28 mouse cellular contexts compared by ENCODE assay signal in genomic region chr15:80996090-80996835, GRCm38 (mm10). TPM values are rescaled to one million over a fixed set of nuclear protein-coding genes. Genes with fewer than 3 reads are reported as not detected.
A peak's percentile ranks its signal among the peaks of the same experiment; 100 is the strongest.
DNase-seq lines count a peak whose midpoint lies in the region; ATAC-seq and TF ChIP-seq lines count a peak whose summit lies in the region.
"Had no signal": no experiment of that assay in that cellular context is flagged by ENCODE, and none has a peak within 500 bp of the region (broad histone marks: within the 10 kb centered on the region; RNA-seq: fewer than 3 reads in every experiment).

No protein-coding gene starts in this region.

- WGBS in liver, embryonic 12.5 days (ENCODE audit: insufficient replicate concordance): 71% methylated on average over 6 of the region's 6 CpGs
- 82% methylated on average over 6 of the region's 6 CpGs for WGBS in liver, embryonic 11.5 days
- 54% methylated on average over 6 of the region's 6 CpGs for WGBS in lung, embryonic 16.5 days
- 73% methylated on average over 6 of the region's 6 CpGs for WGBS in stomach, embryonic 14.5 days
- 50% methylated on average over 6 of the region's 6 CpGs for WGBS in stomach, postnatal 0 days
- WGBS in hindbrain, embryonic 12.5 days: 87% methylated on average over 6 of the region's 6 CpGs

- TF ChIP-seq CTCF in stomach, postnatal 0 days (IDR thresholded peaks at IDR 0.05; ENCODE audit: low read depth): no peak

- H3K9me3 ChIP-seq in liver, embryonic 12.5 days (replicated peaks): no peaks in the 10 kb centered on the region
- no peaks in the 10 kb centered on the region for H3K9me3 ChIP-seq in liver, embryonic 11.5 days (ENCODE audit: control insufficient read depth, low read length)
- H3K9me3 ChIP-seq in lung, embryonic 16.5 days (ENCODE audit: control insufficient read depth, low read length): no peaks in the 10 kb centered on the region
- no peaks in the 10 kb centered on the region for H3K9me3 ChIP-seq in stomach, embryonic 14.5 days (ENCODE audit: control insufficient read depth, low read depth, low read length)
- no peaks in the 10 kb centered on the region for H3K9me3 ChIP-seq in stomach, postnatal 0 days (ENCODE audit: control insufficient read depth, low read length)
- H3K9me3 ChIP-seq in hindbrain, embryonic 12.5 days (replicated peaks): no peaks in the 10 kb centered on the region
- H3K9me3 ChIP-seq: embryonic facial prominence, embryonic 10.5 days; embryonic facial prominence, embryonic 13.5 days; forebrain, embryonic 12.5 days; forebrain, embryonic 15.5 days; G1E; heart, embryonic 10.5 days; heart, embryonic 13.5 days; hindbrain, embryonic 15.5 days had no signal

- no peaks in the 10 kb centered on the region for H3K36me3 ChIP-seq in liver, embryonic 12.5 days
- no peaks in the 10 kb centered on the region for H3K36me3 ChIP-seq in liver, embryonic 11.5 days (ENCODE audit: control insufficient read depth, insufficient read depth, low read length)
- H3K36me3 ChIP-seq in lung, embryonic 16.5 days (ENCODE audit: control insufficient read depth, insufficient read depth, low read length): no peaks in the 10 kb centered on the region
- H3K36me3 ChIP-seq in stomach, embryonic 14.5 days (ENCODE audit: control insufficient read depth, insufficient read depth, low read length): no peaks in the 10 kb centered on the region
- H3K36me3 ChIP-seq in stomach, postnatal 0 days (ENCODE audit: control insufficient read depth, insufficient read depth, low read length): no peaks in the 10 kb centered on the region
- H3K36me3 ChIP-seq in hindbrain, embryonic 12.5 days: no peaks in the 10 kb centered on the region
- H3K36me3 ChIP-seq: embryonic facial prominence, embryonic 10.5 days; embryonic facial prominence, embryonic 13.5 days; forebrain, embryonic 12.5 days; forebrain, embryonic 15.5 days; heart, embryonic 10.5 days; heart, embryonic 13.5 days; hindbrain, embryonic 15.5 days had no signal

- no peaks in the 10 kb centered on the region for H3K27me3 ChIP-seq in liver, embryonic 12.5 days (replicated peaks)
- H3K27me3 ChIP-seq in liver, embryonic 11.5 days (replicated peaks; ENCODE audit: control insufficient read depth, insufficient read depth, low read length): no peaks in the 10 kb centered on the region
- H3K27me3 ChIP-seq in lung, embryonic 16.5 days (ENCODE audit: control insufficient read depth, insufficient read depth, low read depth, low read length): no peaks in the 10 kb centered on the region
- H3K27me3 ChIP-seq in stomach, embryonic 14.5 days (ENCODE audit: control insufficient read depth, insufficient read depth, low read length): no peaks in the 10 kb centered on the region
- no peaks in the 10 kb centered on the region for H3K27me3 ChIP-seq in stomach, postnatal 0 days (ENCODE audit: control insufficient read depth, insufficient read depth, low read length)
- no peaks in the 10 kb centered on the region for H3K27me3 ChIP-seq in hindbrain, embryonic 12.5 days
- H3K27me3 ChIP-seq: CH12.LX; embryonic facial prominence, embryonic 13.5 days; forebrain, embryonic 12.5 days; forebrain, embryonic 15.5 days; heart, embryonic 13.5 days; hindbrain, embryonic 15.5 days; Patski had no signal

- H3K27ac ChIP-seq in liver, embryonic 12.5 days: no peak overlapping the region
- H3K27ac ChIP-seq in liver, embryonic 11.5 days (ENCODE audit: low read depth, low read length): no peak overlapping the region
- peak overlapping the region; percentile 83 for H3K27ac ChIP-seq in lung, embryonic 16.5 days (ENCODE audit: low read length)
- peak overlapping the region; percentile 66; the same call in 1 of the 2 replicates for H3K27ac ChIP-seq in stomach, embryonic 14.5 days (ENCODE audit: low read length)
- peak overlapping the region; percentile 53 for H3K27ac ChIP-seq in stomach, postnatal 0 days (replicated peaks)
- H3K27ac ChIP-seq in hindbrain, embryonic 12.5 days: no peak overlapping the region
- H3K27ac ChIP-seq: embryonic facial prominence, embryonic 10.5 days; embryonic facial prominence, embryonic 13.5 days; forebrain, embryonic 12.5 days; forebrain, embryonic 15.5 days; heart, adult 2 months; heart, embryonic 10.5 days; heart, embryonic 13.5 days; hindbrain, embryonic 15.5 days had no signal

- peaks cover 41% of the 10 kb centered on the region for H3K4me1 ChIP-seq in liver, embryonic 12.5 days
- peaks cover 29% of the 10 kb centered on the region for H3K4me1 ChIP-seq in liver, embryonic 11.5 days (replicated peaks; ENCODE audit: control insufficient read depth, insufficient read depth, low read length)
- peaks cover 19% of the 10 kb centered on the region for H3K4me1 ChIP-seq in lung, embryonic 16.5 days (replicated peaks; ENCODE audit: control insufficient read depth, insufficient read depth, low read length)
- peaks cover 5% of the 10 kb centered on the region; the same call in 1 of the 2 replicates for H3K4me1 ChIP-seq in stomach, embryonic 14.5 days (ENCODE audit: control insufficient read depth, insufficient read depth, low read length)
- H3K4me1 ChIP-seq in stomach, postnatal 0 days (replicated peaks; ENCODE audit: control insufficient read depth, insufficient read depth): no peaks in the 10 kb centered on the region; the same call in 1 of the 2 replicates
- peaks cover 5% of the 10 kb centered on the region for H3K4me1 ChIP-seq in hindbrain, embryonic 12.5 days
- H3K4me1 ChIP-seq: embryonic facial prominence, embryonic 13.5 days had no signal

- H3K4me2 ChIP-seq in liver, embryonic 12.5 days: 0 out of 2 replicates have a peak overlapping the region, but pooled peaks have one; percentile 15
- H3K4me2 ChIP-seq in liver, embryonic 11.5 days: no peak overlapping the region
- H3K4me2 ChIP-seq in lung, embryonic 16.5 days (ENCODE audit: low read depth, low read length): no peak overlapping the region
- H3K4me2 ChIP-seq in stomach, embryonic 14.5 days (replicated peaks; ENCODE audit: low read depth, low read length): no peak overlapping the region
- H3K4me2 ChIP-seq in stomach, postnatal 0 days (replicated peaks; ENCODE audit: low read depth): no peak overlapping the region
- no peak overlapping the region for H3K4me2 ChIP-seq in hindbrain, embryonic 12.5 days (replicated peaks)
- H3K4me2 ChIP-seq: embryonic facial prominence, embryonic 13.5 days; forebrain, embryonic 12.5 days; forebrain, embryonic 15.5 days; heart, embryonic 13.5 days; hindbrain, embryonic 15.5 days had no signal

- H3K9ac ChIP-seq in liver, embryonic 12.5 days: no peak overlapping the region
- H3K9ac ChIP-seq in liver, embryonic 11.5 days (ENCODE audit: low read depth, low read length): no peak overlapping the region
- H3K9ac ChIP-seq in lung, embryonic 16.5 days (ENCODE audit: low read length): no peak overlapping the region
- H3K9ac ChIP-seq in stomach, embryonic 14.5 days (replicated peaks; ENCODE audit: low read depth, low read length): no peak overlapping the region
- H3K9ac ChIP-seq in stomach, postnatal 0 days (ENCODE audit: low read length): no peak overlapping the region
- no peak overlapping the region for H3K9ac ChIP-seq in hindbrain, embryonic 12.5 days
- H3K9ac ChIP-seq: embryonic facial prominence, embryonic 13.5 days; forebrain, embryonic 12.5 days; forebrain, embryonic 15.5 days; heart, embryonic 13.5 days; hindbrain, embryonic 15.5 days had no signal

- TF ChIP-seq EP300 in stomach, postnatal 0 days (optimal IDR thresholded peaks at IDR 0.05): no peak

- ATAC-seq in liver, embryonic 12.5 days: no peak
- ATAC-seq in liver, embryonic 11.5 days (replicated peaks; ENCODE audit: low FRiP score): no peak
- ATAC-seq in lung, embryonic 16.5 days (ENCODE audit: low read depth): peak; percentile 90
- ATAC-seq in stomach, embryonic 14.5 days (ENCODE audit: insufficient number of reproducible peaks, insufficient read depth, low FRiP score, low read depth): no peak
- ATAC-seq in stomach, postnatal 0 days (ENCODE audit: low FRiP score, low TSS enrichment): no peak
- no peak for ATAC-seq in hindbrain, embryonic 12.5 days (ENCODE audit: low FRiP score)
- ATAC-seq: forebrain, embryonic 15.5 days; Patski had no signal

- no peak for DNase-seq in liver, embryonic 11.5 days (ENCODE audit: low spot score)
- no peak for DNase-seq in lung, postnatal 10 days
- no peak for DNase-seq in stomach, postnatal 0 days (ENCODE audit: low spot score)
- DNase-seq: adrenal gland, postnatal 10 days; B cell, adult 2 months; cerebellum, adult 11 months; cerebellum, adult 2 months; cerebellum, adult 9-11 months; cerebellum, postnatal 25 days; gastrocnemius, postnatal 25 days; heart, adult 2 months; heart, postnatal 14 days; heart, postnatal 4 days had no signal

- no peak overlapping the region for H3K4me3 ChIP-seq in liver, embryonic 12.5 days
- no peak overlapping the region for H3K4me3 ChIP-seq in liver, embryonic 11.5 days (ENCODE audit: low read depth, low read length)
- H3K4me3 ChIP-seq in lung, embryonic 16.5 days (ENCODE audit: low read length): no peak overlapping the region
- H3K4me3 ChIP-seq in stomach, embryonic 14.5 days (ENCODE audit: low read depth, low read length): no peak overlapping the region
- H3K4me3 ChIP-seq in stomach, postnatal 0 days (ENCODE audit: low read depth, low read length): no peak overlapping the region
- no peak overlapping the region for H3K4me3 ChIP-seq in hindbrain, embryonic 12.5 days
- H3K4me3 ChIP-seq: embryonic facial prominence, embryonic 10.5 days; embryonic facial prominence, embryonic 13.5 days; erythroblast, embryonic 14.5 days; forebrain, embryonic 12.5 days; forebrain, embryonic 15.5 days; heart, adult 2 months; heart, embryonic 10.5 days; heart, embryonic 13.5 days; hindbrain, embryonic 15.5 days had no signal

RNA-seq across cellular contexts. Expression of gene Sgsm3, which starts 18.7 kb away (rescaled TPM):
- polyA plus RNA-seq in liver, embryonic 12.5 days (2016; fragmentation: Nextera tagmentation; extraction: Ambion mirVana): 17.6 and 18.1 TPM in 2 replicates
- 28.5 and 28.8 TPM in 2 replicates for polyA plus RNA-seq in liver, embryonic 11.5 days (2014; fragmentation: Nextera tagmentation; extraction: Ambion mirVana)
- 45.9 and 46.2 TPM in 2 replicates for polyA plus RNA-seq in lung, embryonic 16.5 days (2015; fragmentation: Nextera tagmentation; extraction: Ambion mirVana)
- 28.3 and 29.2 TPM in 2 replicates for polyA plus RNA-seq in stomach, embryonic 14.5 days (2014; fragmentation: Nextera tagmentation; extraction: Ambion mirVana)
- polyA plus RNA-seq in stomach, postnatal 0 days (2015; fragmentation: Nextera tagmentation; extraction: Ambion mirVana): 44.8 and 49.4 TPM in 2 replicates
- 43.1 and 46.4 TPM in 2 replicates for polyA plus RNA-seq in hindbrain, embryonic 12.5 days (2016; fragmentation: Nextera tagmentation; extraction: Ambion mirVana)

RNA-seq across cellular contexts. Expression of gene Adsl, which starts 48.0 kb away (rescaled TPM):
- 171 and 181 TPM in 2 replicates for polyA plus RNA-seq in liver, embryonic 12.5 days (2016; fragmentation: Nextera tagmentation; extraction: Ambion mirVana)
- polyA plus RNA-seq in liver, embryonic 11.5 days (2014; fragmentation: Nextera tagmentation; extraction: Ambion mirVana): 256 and 262 TPM in 2 replicates
- polyA plus RNA-seq in lung, embryonic 16.5 days (2015; fragmentation: Nextera tagmentation; extraction: Ambion mirVana): 133 and 135 TPM in 2 replicates
- polyA plus RNA-seq in stomach, embryonic 14.5 days (2014; fragmentation: Nextera tagmentation; extraction: Ambion mirVana): 162 and 164 TPM in 2 replicates
- polyA plus RNA-seq in stomach, postnatal 0 days (2015; fragmentation: Nextera tagmentation; extraction: Ambion mirVana): 77.0 and 79.7 TPM in 2 replicates
- polyA plus RNA-seq in hindbrain, embryonic 12.5 days (2016; fragmentation: Nextera tagmentation; extraction: Ambion mirVana): 114 and 117 TPM in 2 replicates

Comparison
In these comparisons a context has a peak if more than half of its experiments do, and no peak if none do; other contexts are left out.
1. H3K27ac ChIP-seq: peak in lung, embryonic 16.5 days (single experiment), stomach, embryonic 14.5 days (single experiment) and stomach, postnatal 0 days (single experiment); none in liver, embryonic 12.5 days (single experiment), liver, embryonic 11.5 days (single experiment) and hindbrain, embryonic 12.5 days (single experiment).